Mouse (Mus musculus) testis, adult 2 months (tissue): ENCODE results near the gene Wdr83os. TPM values are rescaled to one million over a fixed set of nuclear protein-coding genes. Genes with fewer than 3 reads are reported as not detected.

Experiments used
- H3K27ac ChIP-seq: fragments of 200-500 bp; 2 replicates; pipeline ENCODE4 v1.5.1; 2012; ENCODE audit warnings: low read depth, low read length; ENCODE audit not compliant: control insufficient read depth, insufficient read depth
- H3K27me3 ChIP-seq: fragments of 200-500 bp; 2 replicates; pipeline ENCODE4 v1.6.1; 2012; ENCODE audit warnings: mild to moderate bottlenecking, low read length, moderate library complexity; ENCODE audit not compliant: control insufficient read depth, insufficient read depth
- H3K36me3 ChIP-seq: fragments of 200-500 bp; 2 replicates; pipeline ENCODE4 v1.6.1; 2012; ENCODE audit warnings: mild to moderate bottlenecking, low read length; ENCODE audit not compliant: control insufficient read depth, insufficient read depth
- H3K4me1 ChIP-seq: fragments of 200-500 bp; 2 replicates; pipeline ENCODE4 v1.6.1; 2012; ENCODE audit warnings: low read length; ENCODE audit not compliant: control insufficient read depth, insufficient read depth
- H3K4me3 ChIP-seq: fragments of 200-500 bp; 2 replicates; pipeline ENCODE4 v1.5.1; 2012; ENCODE audit warnings: low read depth, mild to moderate bottlenecking, low read length, moderate library complexity, mixed read lengths; ENCODE audit not compliant: control insufficient read depth
- CTCF ChIP-seq: fragments of 200-500 bp; IDR thresholded peaks from 2 replicates; pipeline ENCODE4 v1.5.1; 2012; ENCODE audit warnings: low read depth, mild to moderate bottlenecking, inconsistent platforms, low read length, moderate library complexity; ENCODE audit not compliant: control insufficient read depth, insufficient read depth, insufficient replicate concordance
- POLR2A ChIP-seq: fragments of 200-500 bp; IDR thresholded peaks from 2 replicates; pipeline ENCODE4 v1.6.1; 2012; ENCODE audit warnings: low read depth, mild to moderate bottlenecking, inconsistent platforms, low read length, moderate library complexity; ENCODE audit not compliant: control insufficient read depth
- polyA plus RNA-seq: library from polyadenylated mRNA; depleted of rRNA; stranded (reverse); fragments of >200 nt; gene quantifications from 2 replicates; pipeline ENCODE4 v1.2.3, GENCODE M21; 2012

Wdr83os gene
- polyA plus RNA-seq, 1 experiment: 32.1 TPM

DNA sequence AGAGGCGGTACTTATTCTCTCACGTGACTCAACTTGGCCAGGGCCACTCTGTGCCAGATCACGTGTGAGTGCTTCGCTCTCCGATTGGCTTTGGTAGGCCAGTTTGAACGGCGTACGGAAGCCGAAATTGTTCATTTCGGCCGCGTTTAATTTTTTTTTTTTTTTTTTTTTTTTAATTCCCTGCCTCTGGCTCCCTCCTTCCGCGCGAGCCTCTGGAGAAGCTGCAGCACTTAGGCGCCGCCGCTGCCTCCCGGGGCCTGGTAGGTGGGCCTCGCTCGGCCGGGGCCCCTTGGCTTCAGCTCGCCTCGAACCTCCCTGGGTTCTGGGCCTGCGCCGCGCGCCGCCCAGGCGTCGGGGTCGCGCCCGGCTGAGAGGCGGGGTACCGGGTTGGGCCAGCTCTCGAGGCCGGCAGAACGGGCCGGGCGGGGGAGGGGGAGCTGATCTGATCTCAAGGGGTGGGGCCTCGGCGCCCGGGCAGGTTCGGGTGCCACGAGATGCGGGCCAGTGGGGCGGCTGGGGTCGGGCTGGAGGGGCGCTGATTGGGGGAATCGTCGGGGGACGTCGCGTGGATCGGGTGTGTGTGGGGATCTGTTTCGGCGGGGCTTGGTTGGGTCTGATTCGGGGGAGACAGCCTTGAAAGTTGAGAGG is 43.7 kb upstream of the Wdr83os start, which contains the start of gene Tnpo2:
Tnpo2 (plus strand) TSS at position 198 of the 648 bp plus-strand sequence.
- Histone ChIP-seq H3K4me3 (peak within 1 kb of the TSS; percentile 91), H3K4me1 (peaks cover 13% of the 10 kb centered on the region), H3K27me3 (no peaks in the 10 kb centered on the region), H3K27ac (peak within 1 kb of the TSS; percentile 88), H3K36me3 (no peaks in the 10 kb centered on the region; the same call in 1 of the 2 replicates)
- peak; percentile 61 for TF ChIP-seq POLR2A
- TF ChIP-seq CTCF: no peak

DNA sequence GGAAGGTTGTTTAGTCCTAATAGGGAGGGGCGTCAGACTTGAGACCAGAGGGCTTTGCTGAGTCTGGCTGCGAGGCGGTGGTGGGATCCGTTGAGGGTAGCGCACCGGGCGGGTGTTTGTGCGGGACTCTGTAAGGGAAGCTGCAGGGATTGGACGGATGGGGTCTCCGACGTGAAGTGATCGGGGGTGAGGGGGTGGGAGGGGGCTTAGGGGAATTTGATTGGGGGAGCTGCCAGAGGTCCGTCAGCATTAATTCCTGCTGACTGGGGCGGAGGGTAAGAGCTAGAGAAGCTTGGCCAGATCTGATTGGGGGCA is 43.2 kb upstream of the Wdr83os start:
- Histone ChIP-seq H3K36me3 (no peaks in the 10 kb centered on the region; the same call in 1 of the 2 replicates), H3K27ac (peak overlapping the region; percentile 85), H3K4me3 (peak overlapping the region; percentile 91), H3K4me1 (peaks cover 13% of the 10 kb centered on the region), H3K27me3 (no peaks in the 10 kb centered on the region)
- no peak for TF ChIP-seq POLR2A
- no peak for TF ChIP-seq CTCF

DNA sequence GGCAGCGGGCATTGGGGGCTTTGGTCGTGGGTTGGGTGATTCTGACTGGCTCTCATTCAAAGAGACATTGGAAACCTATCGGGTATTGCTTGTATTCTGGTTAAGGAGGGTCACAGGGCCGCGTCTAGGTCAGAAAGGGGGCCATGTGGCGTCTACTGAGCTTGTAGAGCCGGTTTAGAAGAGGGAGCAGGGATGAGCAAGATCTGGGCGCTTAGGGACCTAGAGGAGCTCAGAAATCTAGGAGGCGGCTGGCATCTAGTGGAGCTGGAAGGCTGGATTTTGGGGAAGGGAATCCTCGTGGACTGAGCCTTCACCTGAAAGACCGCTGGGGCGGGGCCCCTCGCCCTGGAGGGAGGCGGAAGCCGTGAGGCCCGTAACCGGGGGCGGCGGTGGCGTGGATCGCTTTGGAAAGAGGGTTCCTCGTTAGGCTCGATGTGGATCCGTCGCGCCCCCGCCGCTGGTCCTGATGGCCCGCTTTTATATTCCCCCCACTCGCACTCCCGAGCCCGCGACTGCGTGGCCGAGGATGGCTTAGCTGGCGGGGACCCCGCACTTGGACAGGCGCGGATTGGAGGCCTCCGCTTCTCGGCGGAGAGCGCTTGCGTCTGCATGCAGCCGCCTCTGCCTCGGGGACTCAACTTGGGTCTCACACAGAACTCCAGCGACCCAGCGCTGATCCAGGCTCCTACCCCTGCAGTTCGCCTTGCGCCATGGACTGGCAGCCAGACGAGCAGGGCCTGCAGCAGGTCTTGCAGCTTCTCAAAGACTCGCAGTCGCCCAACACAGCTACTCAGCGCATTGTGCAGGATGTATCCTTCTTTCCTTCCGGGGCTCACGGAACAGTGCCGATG is 42.6 kb upstream of the Wdr83os start:
- peak overlapping the region; percentile 91 for H3K4me3 ChIP-seq
- H3K4me1 ChIP-seq: peaks cover 13% of the 10 kb centered on the region
- peak overlapping the region; percentile 68 for H3K27ac ChIP-seq
- H3K36me3 ChIP-seq: no peaks in the 10 kb centered on the region; the same call in 1 of the 2 replicates
- no peaks in the 10 kb centered on the region for H3K27me3 ChIP-seq
- 0 out of 2 replicates have a peak, but pooled peaks have one; percentile 21 for TF ChIP-seq POLR2A
- TF ChIP-seq CTCF: no peak

DNA sequence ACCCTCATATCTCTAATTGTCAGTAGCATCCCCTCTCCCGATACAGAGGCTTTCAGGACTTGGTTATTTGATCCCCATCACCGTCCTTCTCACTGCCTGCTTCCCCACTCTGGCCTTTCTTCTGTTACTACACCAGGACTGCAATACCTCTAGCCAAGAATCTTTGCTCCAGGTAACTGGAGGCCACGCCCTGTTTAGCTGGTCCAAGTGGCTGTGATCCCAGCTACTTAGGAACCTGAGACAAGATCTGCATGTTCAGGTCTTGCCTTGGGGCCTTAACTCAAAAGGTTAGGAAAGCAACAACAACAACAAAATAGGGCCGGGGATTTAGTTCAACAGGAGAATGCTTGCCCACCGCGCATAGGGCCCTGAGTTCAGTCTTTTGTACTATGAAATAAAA is 36.9 kb upstream of the Wdr83os start:
- Histone ChIP-seq H3K27ac (no peak overlapping the region), H3K4me3 (no peak overlapping the region), H3K27me3 (no peaks in the 10 kb centered on the region), H3K36me3 (no peaks in the 10 kb centered on the region; the same call in 1 of the 2 replicates), H3K4me1 (no peaks in the 10 kb centered on the region)
- TF ChIP-seq POLR2A: no peak
- no peak for TF ChIP-seq CTCF

DNA sequence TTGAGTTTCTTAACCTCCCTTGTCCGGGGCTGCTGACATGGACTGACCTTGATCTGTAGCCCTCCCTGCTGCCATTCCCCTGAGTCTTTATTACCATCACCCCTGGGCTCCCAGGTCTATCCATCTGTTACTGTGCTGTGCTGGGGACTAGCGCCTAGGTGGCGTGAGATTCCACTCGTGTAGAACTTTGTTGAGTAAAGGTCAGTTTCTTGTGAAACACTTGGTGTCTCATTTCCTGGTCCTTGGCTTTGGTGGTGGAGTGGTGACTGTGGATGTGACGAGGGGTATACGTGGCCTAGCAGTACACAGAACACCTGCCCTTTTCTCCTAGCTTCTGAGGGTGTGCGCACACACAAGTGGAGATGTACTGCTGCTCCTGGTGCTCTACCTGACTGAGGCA is 23.2 kb upstream of the Wdr83os start:
- Histone ChIP-seq H3K4me1 (peaks cover 2% of the 10 kb centered on the region), H3K4me3 (no peak overlapping the region), H3K36me3 (no peaks in the 10 kb centered on the region; the same call in 1 of the 2 replicates), H3K27me3 (no peaks in the 10 kb centered on the region), H3K27ac (no peak overlapping the region)
- TF ChIP-seq CTCF (no peak), POLR2A (no peak)

DNA sequence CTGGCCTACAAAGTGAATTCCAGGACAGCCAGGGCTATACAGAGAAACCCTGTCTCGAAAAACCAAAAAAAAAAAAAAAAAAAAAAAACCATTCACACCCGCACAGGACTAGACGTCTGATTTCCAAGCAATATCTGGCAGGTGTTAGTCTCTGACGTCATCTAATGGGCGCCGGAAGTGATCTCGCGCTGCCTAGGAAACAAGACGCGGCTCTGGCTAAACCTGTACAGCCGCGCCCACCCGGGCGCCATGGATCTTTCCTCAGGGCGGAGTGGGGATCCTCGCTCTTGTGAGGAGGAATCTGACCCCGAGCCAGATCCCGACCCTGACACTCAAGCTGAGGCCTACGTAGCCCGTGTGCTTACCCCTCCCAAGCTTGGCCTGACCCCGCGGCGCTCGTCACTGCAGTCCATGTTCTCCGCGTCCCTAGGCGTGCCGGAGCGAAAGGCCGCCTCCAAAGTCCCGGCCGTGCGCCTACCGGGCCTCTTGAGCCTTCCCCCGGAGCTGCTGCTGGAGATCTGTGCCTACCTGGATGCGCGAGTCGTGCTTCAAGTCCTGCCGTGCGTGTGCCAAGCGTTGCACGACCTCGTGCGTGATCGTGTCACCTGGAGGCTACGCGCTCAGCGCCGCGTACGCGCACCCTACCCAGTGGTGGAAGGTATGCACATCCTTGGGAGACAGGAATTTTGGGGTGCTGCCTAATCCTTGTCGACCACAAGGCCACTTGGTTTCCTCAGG is 20.5 kb upstream of the Wdr83os start, which contains the start of gene Fbxw9:
Fbxw9 (plus strand) TSS at position 177 of the 738 bp plus-strand sequence.
- Histone ChIP-seq H3K4me1 (peaks cover 2% of the 10 kb centered on the region), H3K36me3 (no peaks in the 10 kb centered on the region; the same call in 1 of the 2 replicates), H3K4me3 (peak within 1 kb of the TSS; percentile 97), H3K27me3 (no peaks in the 10 kb centered on the region), H3K27ac (peak within 1 kb of the TSS; percentile 73)
- peak; percentile 69 for TF ChIP-seq POLR2A
- peak; percentile 33; the same call in 1 of the 2 replicates for TF ChIP-seq CTCF
